Mouse (Mus musculus) hindbrain, embryonic 15.5 days (tissue): ENCODE results near the gene Cx3cl1. TPM values are rescaled to one million over a fixed set of nuclear protein-coding genes. Genes with fewer than 3 reads are reported as not detected.
A peak's percentile ranks its signal among the peaks of the same experiment; 100 is the strongest.

ENCODE experiments used
- ATAC-seq: fragments of 200-750 bp; cut with Nextera tagmentation; 2 replicates; pipeline ENCODE4 v1.8.0; 2017; ENCODE audit warnings: low read depth, moderate number of reproducible peaks, moderate TSS enrichment; ENCODE audit not compliant: low FRiP score
- H3K27ac ChIP-seq: fragments of 300-500 bp; sonication (generic); replicated peaks from 2 replicates; pipeline ENCODE4 v1.5.1; 2015; ENCODE audit warnings: mild to moderate bottlenecking, inconsistent platforms
- H3K27me3 ChIP-seq: fragments of 300-500 bp; sonication (generic); 2 replicates; pipeline ENCODE4 v1.6.1; 2015; ENCODE audit warnings: control low read depth, inconsistent platforms
- H3K36me3 ChIP-seq: fragments of 300-500 bp; sonication (generic); 2 replicates; pipeline ENCODE4 v1.6.1; 2015; ENCODE audit warnings: control low read depth, inconsistent platforms
- H3K4me1 ChIP-seq: fragments of 300-500 bp; sonication (generic); replicated peaks from 2 replicates; pipeline ENCODE4 v1.6.1; 2015; ENCODE audit warnings: control low read depth, inconsistent platforms
- H3K4me2 ChIP-seq: fragments of 300-500 bp; sonication (generic); 2 replicates; pipeline ENCODE4 v1.6.1; 2015; ENCODE audit warnings: moderate library complexity, mild to moderate bottlenecking, inconsistent platforms
- H3K4me3 ChIP-seq: fragments of 300-500 bp; sonication (generic); 2 replicates; pipeline ENCODE4 v1.5.1; 2015; ENCODE audit warnings: mild to moderate bottlenecking, inconsistent platforms
- H3K9ac ChIP-seq: fragments of 300-500 bp; sonication (generic); 2 replicates; pipeline ENCODE4 v1.6.1; 2015; ENCODE audit warnings: inconsistent platforms
- H3K9me3 ChIP-seq: fragments of 300-500 bp; sonication (generic); 2 replicates; pipeline ENCODE4 v1.6.1; 2016; ENCODE audit warnings: control low read depth, inconsistent platforms
- WGBS: fragments of 180-500 bp; shearing (Covaris S2); methylation state at CpG from one replicate; pipeline ENCODE4 v1.1.7; 2015; 5-methylcytosine and 5-hydroxymethylcytosine counted together
- polyA plus RNA-seq: library from polyadenylated mRNA; unstranded; fragments of >200 nt; fragmentation: Nextera tagmentation; extraction: Ambion mirVana; gene quantifications from 2 replicates; pipeline ENCODE4 v1.2.1, GENCODE M21; 2015

Gene Cx3cl1
- polyA plus RNA-seq, 1 experiment from 2014 or later, result 46.3 TPM

- Histone ChIP-seq H3K27ac (no peak within 1 kb of the TSS), H3K9ac (no peak within 1 kb of the TSS), H3K4me2 (no peak within 1 kb of the TSS), H3K36me3 (no peaks in the 10 kb centered on the region), H3K4me3 (no peak within 1 kb of the TSS), H3K4me1 (no peaks in the 10 kb centered on the region), H3K27me3 (no peaks in the 10 kb centered on the region), H3K9me3 (no peaks in the 10 kb centered on the region)
- WGBS, result 93% methylated on average over 7 of the region's 7 CpGs
- ATAC-seq, result no peak
These were observed 26.2 kb upstream of the Cx3cl1 start, which contains the start of gene Ccl22 for GRCm38 (mm10) chr8:94745476-94746184. Gene Ccl22, plus strand, starts transcription at chr8:94745590.

- Histone ChIP-seq H3K36me3 (no peaks in the 10 kb centered on the region), H3K27me3 (no peaks in the 10 kb centered on the region), H3K27ac (no peak overlapping the region), H3K4me1 (no peaks in the 10 kb centered on the region), H3K9ac (no peak overlapping the region), H3K4me3 (no peak overlapping the region), H3K4me2 (no peak overlapping the region), H3K9me3 (no peaks in the 10 kb centered on the region)
- ATAC-seq, result no peak
- 90% methylated on average over 8 of the region's 8 CpGs for WGBS
These were observed 25.0 kb upstream of the Cx3cl1 start for GRCm38 (mm10) chr8:94746832-94747231.

- Histone ChIP-seq H3K4me2 (no peak overlapping the region), H3K27me3 (no peaks in the 10 kb centered on the region), H3K4me3 (no peak overlapping the region), H3K36me3 (no peaks in the 10 kb centered on the region), H3K27ac (no peak overlapping the region), H3K9ac (no peak overlapping the region), H3K9me3 (no peaks in the 10 kb centered on the region), H3K4me1 (no peaks in the 10 kb centered on the region)
- WGBS, result 67% methylated on average over 4 of the region's 4 CpGs
- ATAC-seq, result no peak
These were observed 23.4 kb upstream of the Cx3cl1 start for GRCm38 (mm10) chr8:94748363-94748762.

- H3K36me3 ChIP-seq, result no peaks in the 10 kb centered on the region
- no peaks in the 10 kb centered on the region for H3K9me3 ChIP-seq
- no peak overlapping the region for H3K4me2 ChIP-seq
- no peaks in the 10 kb centered on the region for H3K4me1 ChIP-seq
- ATAC-seq, result no peak
- H3K4me3 ChIP-seq, result no peak overlapping the region
- no peak overlapping the region for H3K27ac ChIP-seq
- H3K9ac ChIP-seq, result no peak overlapping the region
- WGBS, result 77% methylated on average over 3 of the region's 3 CpGs
- no peaks in the 10 kb centered on the region for H3K27me3 ChIP-seq
These were observed 21.9 kb upstream of the Cx3cl1 start for GRCm38 (mm10) chr8:94749942-94750341.

GRCm38 (mm10) chr8:94751023-94751849 is 20.6 kb upstream of the Cx3cl1 start:
- H3K9ac ChIP-seq, result no peak overlapping the region
- no peaks in the 10 kb centered on the region for H3K9me3 ChIP-seq
- H3K4me2 ChIP-seq, result no peak overlapping the region
- 82% methylated on average over 10 of the region's 10 CpGs for WGBS
- no peaks in the 10 kb centered on the region for H3K4me1 ChIP-seq
- H3K36me3 ChIP-seq, result no peaks in the 10 kb centered on the region
- H3K4me3 ChIP-seq, result no peak overlapping the region
- ATAC-seq, result no peak
- no peaks in the 10 kb centered on the region for H3K27me3 ChIP-seq
- H3K27ac ChIP-seq, result no peak overlapping the region

- Histone ChIP-seq H3K4me2 (no peak overlapping the region), H3K9me3 (no peaks in the 10 kb centered on the region), H3K27ac (no peak overlapping the region), H3K27me3 (no peaks in the 10 kb centered on the region), H3K4me1 (no peaks in the 10 kb centered on the region), H3K4me3 (no peak overlapping the region), H3K36me3 (no peaks in the 10 kb centered on the region), H3K9ac (no peak overlapping the region)
- no peak for ATAC-seq
- 89% methylated on average over 2 of the region's 2 CpGs for WGBS
These were observed 17.8 kb upstream of the Cx3cl1 start for GRCm38 (mm10) chr8:94754006-94754405.

GRCm38 (mm10) chr8:94754486-94754885 is 17.3 kb upstream of the Cx3cl1 start:
- H3K4me2 ChIP-seq, result no peak overlapping the region
- 77% methylated on average over 2 of the region's 2 CpGs for WGBS
- no peaks in the 10 kb centered on the region for H3K27me3 ChIP-seq
- H3K4me1 ChIP-seq, result no peaks in the 10 kb centered on the region
- H3K9ac ChIP-seq, result no peak overlapping the region
- H3K9me3 ChIP-seq, result no peaks in the 10 kb centered on the region
- no peak overlapping the region for H3K27ac ChIP-seq
- H3K36me3 ChIP-seq, result no peaks in the 10 kb centered on the region
- no peak for ATAC-seq
- H3K4me3 ChIP-seq, result no peak overlapping the region

- no peak overlapping the region for H3K4me2 ChIP-seq
- no peaks in the 10 kb centered on the region for H3K27me3 ChIP-seq
- H3K27ac ChIP-seq, result no peak overlapping the region
- H3K9me3 ChIP-seq, result no peaks in the 10 kb centered on the region
- peaks cover 13% of the 10 kb centered on the region for H3K4me1 ChIP-seq
- no peak for ATAC-seq
- no peak overlapping the region for H3K4me3 ChIP-seq
- WGBS, result 79% methylated on average over 9 of the region's 9 CpGs
- H3K9ac ChIP-seq, result no peak overlapping the region
- no peaks in the 10 kb centered on the region for H3K36me3 ChIP-seq
These were observed 4.8 kb upstream of the Cx3cl1 start for GRCm38 (mm10) chr8:94767035-94767434.

GRCm38 (mm10) chr8:94770945-94771344 is 864 bp upstream of the Cx3cl1 start:
- no peak overlapping the region for H3K27ac ChIP-seq
- H3K27me3 ChIP-seq, result no peaks in the 10 kb centered on the region
- H3K4me2 ChIP-seq, result peak overlapping the region; percentile 68; the same call in 1 of the 2 replicates
- H3K4me3 ChIP-seq, result no peak overlapping the region
- no peak for ATAC-seq
- H3K9ac ChIP-seq, result no peak overlapping the region
- 38% methylated on average over 6 of the region's 6 CpGs for WGBS
- H3K9me3 ChIP-seq, result no peaks in the 10 kb centered on the region
- H3K36me3 ChIP-seq, result no peaks in the 10 kb centered on the region
- H3K4me1 ChIP-seq, result peaks cover 38% of the 10 kb centered on the region

- no peak for ATAC-seq
- Histone ChIP-seq H3K4me1 (peaks cover 38% of the 10 kb centered on the region), H3K36me3 (no peaks in the 10 kb centered on the region), H3K9me3 (no peaks in the 10 kb centered on the region), H3K27ac (peak overlapping the region; percentile 72), H3K4me3 (peak overlapping the region; percentile 55), H3K9ac (peak overlapping the region; percentile 63), H3K4me2 (peak overlapping the region; percentile 68), H3K27me3 (no peaks in the 10 kb centered on the region)
- WGBS, result 39% methylated on average over 6 of the region's 6 CpGs
These were observed 1.2 kb downstream of the Cx3cl1 start for GRCm38 (mm10) chr8:94773048-94773447.

- Histone ChIP-seq H3K4me3 (peak overlapping the region; percentile 55), H3K9ac (peak overlapping the region; percentile 63; the same call in 1 of the 2 replicates), H3K9me3 (no peaks in the 10 kb centered on the region), H3K27me3 (no peaks in the 10 kb centered on the region), H3K27ac (peak overlapping the region; percentile 38), H3K4me2 (peak overlapping the region; percentile 68), H3K36me3 (no peaks in the 10 kb centered on the region), H3K4me1 (peaks cover 45% of the 10 kb centered on the region)
- ATAC-seq, result peak; percentile 39; the same call in 1 of the 2 replicates
- WGBS, result 6% methylated on average over 12 of the region's 12 CpGs
These were observed 1.9 kb downstream of the Cx3cl1 start for GRCm38 (mm10) chr8:94773700-94774171.

GRCm38 (mm10) chr8:94774601-94775000 is 2.8 kb downstream of the Cx3cl1 start:
- ATAC-seq, result no peak
- H3K9me3 ChIP-seq, result no peaks in the 10 kb centered on the region
- no peaks in the 10 kb centered on the region for H3K36me3 ChIP-seq
- no peak overlapping the region for H3K27ac ChIP-seq
- peaks cover 48% of the 10 kb centered on the region for H3K4me1 ChIP-seq
- 96% methylated on average over 1 of the region's 1 CpGs for WGBS
- H3K4me2 ChIP-seq, result 0 out of 2 replicates have a peak overlapping the region, but pooled peaks have one; percentile 68
- no peaks in the 10 kb centered on the region for H3K27me3 ChIP-seq
- no peak overlapping the region for H3K4me3 ChIP-seq
- H3K9ac ChIP-seq, result no peak overlapping the region
